Mouse (Mus musculus): Measurements from ENCODE around the gene Shmt2. TPM values are rescaled to one million over a fixed set of nuclear protein-coding genes. Genes with fewer than 3 reads are reported as not detected.

Gene Shmt2
- total RNA-seq, 1 experiment, result 169 TPM

GRCm38 (mm10) chr10:127541510-127541909 lies 19.3 kb upstream of the Shmt2 start:
- in situ Hi-C loops (cut with MboI; ENCODE audit: low sequenced_read_pairs in 2 of 2, unreplicated experiment in 2 of 2), result no loop called here
- H3K9ac ChIP-seq (ENCODE audit: insufficient read depth, low read depth, low read length, poor library complexity, severe bottlenecking), result no peak overlapping the region
- no peak for DNase-seq (ENCODE audit: low read depth, low spot score)
- H3K4me1 ChIP-seq (ENCODE audit: control insufficient read depth in 2 of 2, insufficient read depth in 2 of 2, low read length in 2 of 2, poor library complexity in 1 of 2), result peaks cover 0 to 21% of the 10 kb centered on the region in 2 experiments; a peak in 2 of 4 replicates
- H3K9me3 ChIP-seq (ENCODE audit: control insufficient read depth, insufficient read depth, low read depth, low read length), result no peaks in the 10 kb centered on the region
- no peak for TF ChIP-seq ZNF384 (IDR thresholded peaks at IDR 0.05; ENCODE audit: low read depth, low read length)
- TF ChIP-seq CHD2 (IDR thresholded peaks at IDR 0.05; ENCODE audit: low read depth, low read length), result no peak
- TF ChIP-seq MAFK (IDR thresholded peaks at IDR 0.05; ENCODE audit: insufficient read depth, low read depth, low read length), result no peak
- TF ChIP-seq HCFC1 (IDR thresholded peaks at IDR 0.05; ENCODE audit: borderline replicate concordance, insufficient read depth, low read length), result no peak
- TF ChIP-seq ZC3H11A (IDR thresholded peaks at IDR 0.05; ENCODE audit: borderline replicate concordance, low read depth, low read length), result no peak
- H3K36me3 ChIP-seq (ENCODE audit: control insufficient read depth, insufficient read depth, low read length, poor library complexity, severe bottlenecking), result no peaks in the 10 kb centered on the region; the same call in 1 of the 2 replicates
- H3K4me3 ChIP-seq (ENCODE audit: insufficient read depth in 1 of 2, low read depth in 1 of 2, low read length in 2 of 2, poor library complexity in 1 of 2, severe bottlenecking in 1 of 2), result no peak overlapping the region
- no peak overlapping the region for H3K27ac ChIP-seq (ENCODE audit: insufficient read depth, low read depth, low read length, poor library complexity, severe bottlenecking)

DNA sequence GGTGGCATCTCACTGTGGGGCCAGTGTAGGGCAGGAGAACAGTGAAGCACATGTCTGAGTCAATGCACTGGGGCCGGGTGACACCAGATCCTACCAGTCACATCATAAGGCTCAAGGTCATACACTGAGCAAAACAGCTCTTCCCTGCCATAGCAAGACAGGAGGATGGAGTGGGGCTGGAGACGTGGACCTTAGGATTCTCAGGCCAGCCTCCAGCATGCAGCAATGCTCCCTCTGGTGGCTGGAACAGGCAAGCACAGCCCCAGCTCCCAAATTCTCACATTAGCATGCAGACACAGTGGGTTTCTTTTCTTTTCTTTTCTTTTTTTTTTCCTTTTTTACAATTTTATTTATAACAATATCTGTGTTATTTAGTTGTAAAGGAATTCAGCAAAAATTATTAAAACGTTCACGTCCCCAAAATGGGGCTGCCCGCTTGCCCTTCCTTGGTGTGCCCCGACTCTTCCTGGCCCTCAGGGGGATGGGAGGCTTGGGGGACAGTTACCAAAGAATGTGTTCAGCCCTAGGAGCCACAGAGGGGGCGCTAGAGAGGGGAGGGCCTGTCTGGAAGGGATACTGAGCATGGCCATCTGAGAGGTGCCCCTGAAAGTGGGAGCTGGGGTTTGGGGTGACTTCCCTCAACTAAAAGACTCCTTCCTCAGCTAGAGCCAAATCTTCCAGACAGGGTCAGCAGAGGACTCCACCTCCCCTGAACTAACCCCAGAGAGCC lies 15.8 kb upstream of the Shmt2 start:
- Histone ChIP-seq H3K27ac (ENCODE audit: insufficient read depth, low read depth, low read length, poor library complexity, severe bottlenecking) (no peak overlapping the region), H3K36me3 (ENCODE audit: control insufficient read depth, insufficient read depth, low read length, poor library complexity, severe bottlenecking) (no peaks in the 10 kb centered on the region; the same call in 1 of the 2 replicates), H3K9ac (ENCODE audit: insufficient read depth, low read depth, low read length, poor library complexity, severe bottlenecking) (no peak overlapping the region), H3K9me3 (ENCODE audit: control insufficient read depth, insufficient read depth, low read depth, low read length) (no peaks in the 10 kb centered on the region), H3K4me1 (ENCODE audit: control insufficient read depth in 2 of 2, insufficient read depth in 2 of 2, low read length in 2 of 2, poor library complexity in 1 of 2) (peaks cover 1 to 34% of the 10 kb centered on the region in 2 experiments; a peak in 2 of 4 replicates), H3K4me3 (ENCODE audit: insufficient read depth in 1 of 2, low read depth in 1 of 2, low read length in 2 of 2, poor library complexity in 1 of 2, severe bottlenecking in 1 of 2) (no peak overlapping the region)
- TF ChIP-seq CHD2 (IDR thresholded peaks at IDR 0.05; ENCODE audit: low read depth, low read length) (no peak), HCFC1 (IDR thresholded peaks at IDR 0.05; ENCODE audit: borderline replicate concordance, insufficient read depth, low read length) (no peak), ZC3H11A (IDR thresholded peaks at IDR 0.05; ENCODE audit: borderline replicate concordance, low read depth, low read length) (0 out of 2 replicates have a peak, but pooled peaks have one; percentile 47), MAFK (IDR thresholded peaks at IDR 0.05; ENCODE audit: insufficient read depth, low read depth, low read length) (no peak), ZNF384 (IDR thresholded peaks at IDR 0.05; ENCODE audit: low read depth, low read length) (peak; percentile 59)
- DNase-seq (ENCODE audit: low read depth, low spot score), result no peak
- in situ Hi-C loops (cut with MboI; ENCODE audit: low sequenced_read_pairs in 2 of 2, unreplicated experiment in 2 of 2), result no loop called here

DNA sequence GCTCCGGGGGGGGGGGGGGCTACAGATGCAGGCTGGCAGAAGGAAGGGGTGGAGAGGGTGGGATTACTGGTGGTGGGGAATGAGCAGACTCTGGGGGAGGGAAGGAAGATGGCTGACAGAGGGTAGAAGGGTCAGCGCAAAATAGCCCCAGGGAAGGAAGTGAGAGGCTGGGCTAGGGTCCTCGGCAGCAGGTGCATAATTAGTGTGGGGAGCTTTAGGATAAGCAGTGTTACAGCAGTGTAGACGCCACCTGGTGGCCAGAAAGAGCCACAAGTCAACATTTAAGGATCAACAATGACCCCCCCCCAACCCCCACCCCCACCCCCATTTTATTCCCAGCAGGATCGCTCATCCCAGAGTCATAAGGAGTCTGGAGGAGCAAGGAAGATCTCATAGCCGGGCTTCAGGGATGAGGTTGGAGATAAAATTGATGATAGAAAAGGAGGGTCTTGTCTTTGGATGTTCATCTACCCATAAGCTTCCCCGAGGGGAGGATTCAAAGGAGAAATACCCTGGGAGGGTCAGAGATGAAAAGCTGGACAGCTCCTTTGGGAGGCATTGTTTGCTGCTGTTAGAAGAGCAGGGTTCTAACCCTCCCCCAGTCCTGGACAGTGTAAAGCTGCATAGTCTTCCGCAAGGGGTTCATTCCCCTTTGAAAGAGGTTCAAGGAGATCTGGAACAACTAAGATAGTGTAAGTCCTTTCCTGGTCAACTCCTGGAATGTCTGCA lies 14.5 kb upstream of the Shmt2 start:
- in situ Hi-C loops (cut with MboI; ENCODE audit: low sequenced_read_pairs in 2 of 2, unreplicated experiment in 2 of 2), result no loop called here
- Histone ChIP-seq H3K27ac (ENCODE audit: insufficient read depth, low read depth, low read length, poor library complexity, severe bottlenecking) (no peak overlapping the region), H3K4me3 (ENCODE audit: insufficient read depth in 1 of 2, low read depth in 1 of 2, low read length in 2 of 2, poor library complexity in 1 of 2, severe bottlenecking in 1 of 2) (no peak overlapping the region)

GRCm38 (mm10) chr10:127534929-127535384 lies 12.7 kb upstream of the Shmt2 start:
- TF ChIP-seq HCFC1 (IDR thresholded peaks at IDR 0.05; ENCODE audit: borderline replicate concordance, insufficient read depth, low read length) (no peak), ZNF384 (IDR thresholded peaks at IDR 0.05; ENCODE audit: low read depth, low read length) (no peak), MAFK (IDR thresholded peaks at IDR 0.05; ENCODE audit: insufficient read depth, low read depth, low read length) (no peak), ZC3H11A (IDR thresholded peaks at IDR 0.05; ENCODE audit: borderline replicate concordance, low read depth, low read length) (no peak), CHD2 (IDR thresholded peaks at IDR 0.05; ENCODE audit: low read depth, low read length) (no peak)
- H3K36me3 ChIP-seq (ENCODE audit: control insufficient read depth, insufficient read depth, low read length, poor library complexity, severe bottlenecking), result no peaks in the 10 kb centered on the region; the same call in 1 of the 2 replicates
- in situ Hi-C loops (cut with MboI; ENCODE audit: low sequenced_read_pairs in 2 of 2, unreplicated experiment in 2 of 2), result no loop called here
- H3K9ac ChIP-seq (ENCODE audit: insufficient read depth, low read depth, low read length, poor library complexity, severe bottlenecking), result no peak overlapping the region
- no peak overlapping the region for H3K27ac ChIP-seq (ENCODE audit: insufficient read depth, low read depth, low read length, poor library complexity, severe bottlenecking)
- DNase-seq (ENCODE audit: low read depth, low spot score), result no peak
- H3K4me1 ChIP-seq (ENCODE audit: control insufficient read depth in 2 of 2, insufficient read depth in 2 of 2, low read length in 2 of 2, poor library complexity in 1 of 2), result peaks cover 1 to 35% of the 10 kb centered on the region in 2 experiments; a peak in 2 of 4 replicates
- no peaks in the 10 kb centered on the region for H3K9me3 ChIP-seq (ENCODE audit: control insufficient read depth, insufficient read depth, low read depth, low read length)
- peak overlapping the region; percentile 49 to 73 for H3K4me3 ChIP-seq (ENCODE audit: insufficient read depth in 1 of 2, low read depth in 1 of 2, low read length in 2 of 2, poor library complexity in 1 of 2, severe bottlenecking in 1 of 2)

More for the DNA sequence above, 14.5 kb upstream of the Shmt2 start:
- Histone ChIP-seq H3K9ac (ENCODE audit: insufficient read depth, low read depth, low read length, poor library complexity, severe bottlenecking) (no peak overlapping the region), H3K4me1 (ENCODE audit: control insufficient read depth in 2 of 2, insufficient read depth in 2 of 2, low read length in 2 of 2, poor library complexity in 1 of 2) (peaks cover 1 to 34% of the 10 kb centered on the region in 2 experiments; a peak in 2 of 4 replicates), H3K9me3 (ENCODE audit: control insufficient read depth, insufficient read depth, low read depth, low read length) (no peaks in the 10 kb centered on the region), H3K36me3 (ENCODE audit: control insufficient read depth, insufficient read depth, low read length, poor library complexity, severe bottlenecking) (no peaks in the 10 kb centered on the region; the same call in 1 of the 2 replicates)
- no peak for DNase-seq (ENCODE audit: low read depth, low spot score)
- no peak for TF ChIP-seq MAFK (IDR thresholded peaks at IDR 0.05; ENCODE audit: insufficient read depth, low read depth, low read length)
- no peak for TF ChIP-seq ZC3H11A (IDR thresholded peaks at IDR 0.05; ENCODE audit: borderline replicate concordance, low read depth, low read length)
- TF ChIP-seq CHD2 (IDR thresholded peaks at IDR 0.05; ENCODE audit: low read depth, low read length), result no peak
- no peak for TF ChIP-seq HCFC1 (IDR thresholded peaks at IDR 0.05; ENCODE audit: borderline replicate concordance, insufficient read depth, low read length)
- TF ChIP-seq ZNF384 (IDR thresholded peaks at IDR 0.05; ENCODE audit: low read depth, low read length), result no peak

Data from ES-E14 (cell line).